8 mouse cellular contexts compared by ENCODE assay signal in genomic region chr1:176275611-176275980, GRCm38 (mm10). TPM values are rescaled to one million over a fixed set of nuclear protein-coding genes. Genes with fewer than 3 reads are reported as not detected.
DNase-seq lines count a peak whose midpoint lies in the region; ATAC-seq and TF ChIP-seq lines count a peak whose summit lies in the region.

No protein-coding gene starts in this region.

- TF ChIP-seq CTCF in lung, postnatal 0 days (IDR thresholded peaks at IDR 0.05), result no peak
- TF ChIP-seq CTCF in stomach, postnatal 0 days (IDR thresholded peaks at IDR 0.05; ENCODE audit: low read depth), result no peak

- H3K9me3 ChIP-seq in lung, postnatal 0 days (ENCODE audit: low read length), result no peaks in the 10 kb centered on the region
- no peaks in the 10 kb centered on the region for H3K9me3 ChIP-seq in liver, embryonic 12.5 days (replicated peaks)
- H3K9me3 ChIP-seq in stomach, postnatal 0 days (ENCODE audit: control insufficient read depth, low read length), result no peaks in the 10 kb centered on the region

- H3K4me2 ChIP-seq in lung, postnatal 0 days (replicated peaks; ENCODE audit: low read depth, low read length), result peak overlapping the region; percentile 78
- H3K4me2 ChIP-seq in liver, embryonic 12.5 days, result peak overlapping the region; percentile 67
- H3K4me2 ChIP-seq in stomach, postnatal 0 days (replicated peaks; ENCODE audit: low read depth), result peak overlapping the region; percentile 79

- ATAC-seq in lung, postnatal 0 days, result no peak
- no peak for ATAC-seq in liver, embryonic 12.5 days
- ATAC-seq in stomach, postnatal 0 days (ENCODE audit: low FRiP score, low TSS enrichment), result no peak
- ATAC-seq in granulocyte monocyte progenitor cell, adult 5-6 weeks (replicated peaks; ENCODE audit: poor library complexity, severe bottlenecking), result no peak

- H3K4me1 ChIP-seq in lung, postnatal 0 days (ENCODE audit: insufficient read depth, low read depth, low read length), result no peaks in the 10 kb centered on the region
- peaks cover 6% of the 10 kb centered on the region; the same call in 1 of the 2 replicates for H3K4me1 ChIP-seq in liver, embryonic 12.5 days
- H3K4me1 ChIP-seq in stomach, postnatal 0 days (replicated peaks; ENCODE audit: control insufficient read depth, insufficient read depth), result no peaks in the 10 kb centered on the region

- peaks cover 22% of the 10 kb centered on the region; the same call in 1 of the 2 replicates for H3K27me3 ChIP-seq in lung, postnatal 0 days (replicated peaks; ENCODE audit: insufficient read depth, low read length)
- H3K27me3 ChIP-seq in liver, embryonic 12.5 days (replicated peaks), result peaks cover 35% of the 10 kb centered on the region
- H3K27me3 ChIP-seq in stomach, postnatal 0 days (ENCODE audit: control insufficient read depth, insufficient read depth, low read length), result 0 out of 2 replicates have a peak, but pooled peaks cover 2% of the 10 kb centered on the region

- H3K36me3 ChIP-seq in lung, postnatal 0 days (ENCODE audit: insufficient read depth, low read length), result no peaks in the 10 kb centered on the region
- H3K36me3 ChIP-seq in liver, embryonic 12.5 days, result no peaks in the 10 kb centered on the region
- H3K36me3 ChIP-seq in stomach, postnatal 0 days (ENCODE audit: control insufficient read depth, insufficient read depth, low read length), result no peaks in the 10 kb centered on the region

- no peak for TF ChIP-seq EP300 in lung, postnatal 0 days (IDR thresholded peaks at IDR 0.05)
- TF ChIP-seq EP300 in stomach, postnatal 0 days (optimal IDR thresholded peaks at IDR 0.05), result no peak

- no peak overlapping the region for H3K27ac ChIP-seq in lung, postnatal 0 days (ENCODE audit: low read length)
- H3K27ac ChIP-seq in liver, embryonic 12.5 days, result no peak overlapping the region
- no peak overlapping the region for H3K27ac ChIP-seq in stomach, postnatal 0 days (replicated peaks)

- peak; percentile 11 for DNase-seq in embryo, embryonic 10 days (ENCODE audit: low spot score)
- no peak for DNase-seq in embryo, embryonic 11 days
- no peak for DNase-seq in lung, postnatal 0 days (ENCODE audit: low spot score)
- no peak for DNase-seq in lung, adult 18-20 months
- DNase-seq in stomach, postnatal 0 days (ENCODE audit: low spot score), result no peak
- DNase-seq in adrenal gland, postnatal 10 days, result no peak

- H3K4me3 ChIP-seq in lung, postnatal 0 days (ENCODE audit: low read depth, low read length), result peak overlapping the region; percentile 32; the same call in 1 of the 2 replicates
- H3K4me3 ChIP-seq in liver, embryonic 12.5 days, result peak overlapping the region; percentile 44
- peak overlapping the region; percentile 41 for H3K4me3 ChIP-seq in stomach, postnatal 0 days (ENCODE audit: low read depth, low read length)

- WGBS in lung, postnatal 0 days, result 11% methylated on average over 11 of the region's 11 CpGs
- 16% methylated on average over 11 of the region's 11 CpGs for WGBS in liver, embryonic 12.5 days (ENCODE audit: insufficient replicate concordance)
- 14% methylated on average over 11 of the region's 11 CpGs for WGBS in stomach, postnatal 0 days

- H3K9ac ChIP-seq in lung, postnatal 0 days (replicated peaks; ENCODE audit: low read depth), result no peak overlapping the region
- H3K9ac ChIP-seq in liver, embryonic 12.5 days, result no peak overlapping the region
- no peak overlapping the region for H3K9ac ChIP-seq in stomach, postnatal 0 days (ENCODE audit: low read length)

RNA-seq across cellular contexts. Expression of gene Pld5, which starts 0.5 kb away (rescaled TPM):
- 0.25 and 0.26 TPM in 2 replicates for polyA plus RNA-seq in lung, postnatal 0 days (2015; fragmentation: Nextera tagmentation; extraction: Ambion mirVana)
- 0.04 TPM in 1 of 2 replicates, not detected in the other for polyA plus RNA-seq in liver, embryonic 12.5 days (2016; fragmentation: Nextera tagmentation; extraction: Ambion mirVana)
- 0.13 and 0.17 TPM in 2 replicates for polyA plus RNA-seq in stomach, postnatal 0 days (2015; fragmentation: Nextera tagmentation; extraction: Ambion mirVana)
- not detected in 2 replicates for total RNA-seq in granulocyte monocyte progenitor cell, adult 5-6 weeks (2014; fragmentation: Nextera tagmentation)
- total RNA-seq in granulocyte monocyte progenitor cell, adult 5-6 weeks (2017), result not detected in 2 replicates
- under 1 TPM; 0.73 to 0.75 TPM for total RNA-seq in adrenal gland, postnatal 10 days (2021)
